Mouse (Mus musculus) midbrain, embryonic 14.5 days (tissue): ENCODE measurements around the gene Aktip. TPM values are rescaled to one million over a fixed set of nuclear protein-coding genes. Genes with fewer than 3 reads are reported as not detected.

Experiments used
- ATAC-seq: fragments of 200-750 bp; cut with Nextera tagmentation; 2 replicates; pipeline ENCODE4 v1.8.0; 2017; ENCODE audit warnings: moderate number of reproducible peaks, moderate library complexity; ENCODE audit not compliant: low FRiP score, low TSS enrichment
- DNase-seq: peaks from one replicate; pipeline ENCODE4 v3.0.0-alpha.2; 2015
- H3K27ac ChIP-seq: fragments of 300-500 bp; sonication (generic); replicated peaks from 2 replicates; pipeline ENCODE4 v1.5.1; 2014; ENCODE audit warnings: mild to moderate bottlenecking, low read depth, low read length, moderate library complexity
- H3K27me3 ChIP-seq: fragments of 300-500 bp; sonication (generic); 2 replicates; pipeline ENCODE4 v1.6.1; 2014; ENCODE audit warnings: low read length, control low read depth, mixed read lengths; ENCODE audit not compliant: control insufficient read depth, insufficient read depth
- H3K36me3 ChIP-seq: fragments of 300-500 bp; sonication (generic); 2 replicates; pipeline ENCODE4 v1.6.1; 2014; ENCODE audit warnings: low read length, control low read depth; ENCODE audit not compliant: control insufficient read depth, insufficient read depth
- H3K4me1 ChIP-seq: fragments of 300-500 bp; sonication (generic); 2 replicates; pipeline ENCODE4 v1.6.1; 2014; ENCODE audit warnings: mild to moderate bottlenecking, antibody characterized with exemption, low read length, control low read depth; ENCODE audit not compliant: control insufficient read depth, insufficient read depth
- H3K4me2 ChIP-seq: fragments of 300-500 bp; sonication (generic); 2 replicates; pipeline ENCODE4 v1.6.1; 2014; ENCODE audit warnings: mild to moderate bottlenecking, low read length, moderate library complexity
- H3K4me3 ChIP-seq: fragments of 300-500 bp; sonication (generic); replicated peaks from 2 replicates; pipeline ENCODE4 v1.5.1; 2014; ENCODE audit warnings: low read depth, low read length
- H3K9ac ChIP-seq: fragments of 300-500 bp; sonication (generic); replicated peaks from 2 replicates; pipeline ENCODE4 v1.6.1; 2014; ENCODE audit warnings: mild to moderate bottlenecking, low read length, moderate library complexity
- H3K9me3 ChIP-seq: fragments of 300-500 bp; sonication (generic); 2 replicates; pipeline ENCODE4 v1.6.1; 2016; ENCODE audit warnings: low read length, control low read depth, mixed read lengths; ENCODE audit not compliant: control insufficient read depth
- WGBS: fragments of 180-500 bp; shearing (Covaris S2); extraction: QIAGEN DNeasy Blood & Tissue Kit; methylation state at CpG from one replicate; pipeline ENCODE4 v1.1.7; 2014; 5-methylcytosine and 5-hydroxymethylcytosine counted together
- polyA plus RNA-seq: library from polyadenylated mRNA; unstranded; fragments of >200 nt; fragmentation: Nextera tagmentation; extraction: Ambion mirVana; gene quantifications from 2 replicates; pipeline ENCODE4 v1.2.1, GENCODE M21; 2014

Gene Aktip
- polyA plus RNA-seq, 1 experiment from 2014 or later = 143 TPM

DNA sequence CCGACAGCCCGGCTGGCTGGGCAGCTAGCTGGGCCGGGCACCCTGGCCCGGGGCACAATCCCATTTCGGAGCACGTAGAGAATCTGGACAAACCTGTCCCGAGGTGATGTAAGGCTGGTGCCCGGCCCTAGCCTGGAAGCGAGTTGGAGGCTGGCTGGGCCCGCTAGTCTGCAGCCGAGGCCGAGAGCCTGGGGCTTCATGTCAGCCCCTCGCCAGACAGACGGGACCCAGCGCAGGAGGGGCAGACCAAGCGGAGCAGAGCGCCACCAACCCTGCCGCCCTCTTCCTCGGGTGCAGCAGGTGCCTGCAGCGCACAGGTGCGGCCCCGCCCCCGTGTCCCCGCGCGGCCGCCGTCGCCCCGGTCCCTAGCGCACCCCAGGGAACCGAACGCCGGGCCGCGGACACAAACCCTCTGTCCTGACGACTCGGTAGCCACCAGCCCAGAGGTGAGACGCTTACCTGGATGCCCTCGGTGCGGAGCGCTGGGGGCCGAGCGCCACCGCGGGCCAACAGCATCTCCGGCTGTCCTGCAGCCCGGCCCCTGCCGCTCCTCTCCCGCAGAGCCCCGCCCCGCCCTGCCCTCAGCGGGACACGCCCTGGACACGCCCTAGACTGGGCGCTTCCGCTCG lies 66.2 kb downstream of the Aktip start:
- DNase-seq = no peak
- H3K27ac ChIP-seq = peak overlapping the region; percentile 83
- peaks cover 23% of the 10 kb centered on the region for H3K36me3 ChIP-seq
- peak overlapping the region; percentile 84 for H3K9ac ChIP-seq
- peaks cover 10% of the 10 kb centered on the region for H3K4me1 ChIP-seq
- under 1% methylated on average over 57 of the region's 58 CpGs for WGBS
- no peaks in the 10 kb centered on the region for H3K9me3 ChIP-seq
- H3K27me3 ChIP-seq = no peaks in the 10 kb centered on the region
- ATAC-seq = peak; percentile 60; the same call in 1 of the 2 replicates
- peak overlapping the region; percentile 87 for H3K4me2 ChIP-seq
- peak overlapping the region; percentile 97 for H3K4me3 ChIP-seq

DNA sequence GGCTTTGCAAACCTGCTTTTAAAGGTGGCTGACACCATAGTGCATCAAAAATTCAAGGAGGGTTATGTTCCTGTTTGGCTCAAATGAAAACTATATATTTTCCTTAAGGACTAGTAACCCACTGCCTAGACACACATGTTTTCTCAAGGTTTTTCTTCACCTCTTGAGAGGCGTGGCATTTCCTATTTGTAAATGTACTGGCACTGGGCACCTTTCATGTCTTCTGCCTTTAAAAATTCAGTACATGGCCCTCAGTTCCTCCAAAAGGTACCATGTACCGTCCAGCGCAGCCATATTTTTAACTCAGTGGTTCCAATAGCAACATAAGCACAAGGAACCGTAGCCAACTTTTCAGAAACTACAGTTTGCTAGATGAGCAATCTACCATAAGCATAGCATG lies 67.0 kb downstream of the Aktip start:
- no peak for DNase-seq
- H3K27me3 ChIP-seq = no peaks in the 10 kb centered on the region
- 86% methylated on average over 4 of the region's 4 CpGs for WGBS
- peaks cover 10% of the 10 kb centered on the region for H3K4me1 ChIP-seq
- H3K27ac ChIP-seq = no peak overlapping the region
- peak overlapping the region; percentile 84 for H3K9ac ChIP-seq
- ATAC-seq = no peak
- no peaks in the 10 kb centered on the region for H3K9me3 ChIP-seq
- peak overlapping the region; percentile 87 for H3K4me2 ChIP-seq
- H3K4me3 ChIP-seq = peak overlapping the region; percentile 97
- peaks cover 31% of the 10 kb centered on the region for H3K36me3 ChIP-seq

DNA sequence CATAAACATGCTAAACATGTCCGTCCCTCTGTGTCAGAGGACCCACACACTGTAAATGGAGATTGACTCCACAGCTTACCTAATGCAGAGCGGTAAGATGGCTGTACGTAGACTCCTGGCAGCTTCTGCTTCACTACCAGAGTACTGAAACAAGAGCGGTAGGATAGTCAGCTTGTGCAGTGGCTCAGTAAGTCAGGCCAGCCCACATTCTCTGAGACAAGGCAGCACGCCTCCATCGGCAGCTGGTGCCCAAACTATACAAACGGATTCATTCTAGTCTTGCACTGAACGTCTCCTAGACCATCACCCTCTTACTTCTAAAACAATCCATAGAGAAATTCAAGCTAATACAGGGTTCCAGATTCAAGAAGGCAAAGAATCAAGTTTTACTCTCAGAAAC lies 73.0 kb downstream of the Aktip start:
- Histone ChIP-seq H3K9ac (no peak overlapping the region), H3K36me3 (peaks cover 88% of the 10 kb centered on the region), H3K9me3 (no peaks in the 10 kb centered on the region), H3K4me3 (no peak overlapping the region), H3K4me2 (no peak overlapping the region), H3K27ac (no peak overlapping the region), H3K27me3 (no peaks in the 10 kb centered on the region), H3K4me1 (no peaks in the 10 kb centered on the region)
- 91% methylated on average over 8 of the region's 8 CpGs for WGBS
- ATAC-seq (no peak), DNase-seq (no peak)

DNA sequence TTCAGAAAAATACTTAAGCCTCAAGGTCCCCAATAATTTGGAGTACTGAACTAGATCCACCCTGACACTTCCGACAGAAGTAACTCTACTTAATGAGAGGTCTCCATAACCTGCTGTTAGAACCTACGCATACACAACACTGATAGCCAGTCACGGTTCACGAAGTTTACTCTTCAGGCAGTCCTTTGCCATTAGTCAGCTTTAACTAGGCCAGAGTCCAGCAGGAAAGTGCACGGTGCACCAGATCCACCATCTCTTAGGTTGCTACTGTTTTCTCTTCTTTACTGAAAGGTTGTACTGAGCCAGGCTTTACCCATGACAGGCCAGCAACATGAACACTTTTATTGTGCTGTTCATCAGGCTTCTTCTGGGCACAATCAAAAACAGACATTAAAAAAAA lies 75.5 kb downstream of the Aktip start:
- H3K36me3 ChIP-seq = peaks cover 96% of the 10 kb centered on the region
- no peak for ATAC-seq
- WGBS = 96% methylated on average over 5 of the region's 5 CpGs

DNA sequence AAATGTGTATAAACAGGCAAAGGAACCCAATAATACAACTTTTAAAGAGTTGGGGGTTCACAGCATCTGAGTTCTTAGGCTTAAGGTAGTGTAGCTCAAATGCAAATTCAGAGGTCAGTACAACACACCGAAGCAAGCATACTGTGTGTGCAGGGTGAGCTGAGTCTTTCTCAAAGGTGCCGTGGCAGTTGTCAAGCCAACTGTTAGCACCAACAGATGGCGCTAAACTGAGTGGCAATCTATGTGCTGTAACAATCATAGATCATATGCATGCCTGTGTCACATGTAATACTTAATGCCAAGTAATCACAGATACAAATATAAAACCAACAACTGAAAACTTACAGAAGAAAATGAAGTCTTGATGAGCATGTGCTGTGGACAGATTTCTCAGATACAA lies 81.6 kb downstream of the Aktip start:
- DNase-seq (peak; percentile 23), ATAC-seq (no peak)
- Histone ChIP-seq H3K4me2 (no peak overlapping the region), H3K27ac (no peak overlapping the region), H3K4me1 (no peaks in the 10 kb centered on the region), H3K27me3 (no peaks in the 10 kb centered on the region), H3K4me3 (no peak overlapping the region), H3K9me3 (no peaks in the 10 kb centered on the region), H3K9ac (no peak overlapping the region), H3K36me3 (peaks cover 88% of the 10 kb centered on the region)
- WGBS = 80% methylated on average over 3 of the region's 3 CpGs

More for the DNA sequence above, 75.5 kb downstream of the Aktip start:
- no peak overlapping the region for H3K4me2 ChIP-seq
- no peak overlapping the region for H3K4me3 ChIP-seq
- H3K4me1 ChIP-seq = no peaks in the 10 kb centered on the region
- H3K27me3 ChIP-seq = no peaks in the 10 kb centered on the region
- H3K27ac ChIP-seq = no peak overlapping the region
- no peak for DNase-seq
- H3K9ac ChIP-seq = no peak overlapping the region
- H3K9me3 ChIP-seq = no peaks in the 10 kb centered on the region

DNA sequence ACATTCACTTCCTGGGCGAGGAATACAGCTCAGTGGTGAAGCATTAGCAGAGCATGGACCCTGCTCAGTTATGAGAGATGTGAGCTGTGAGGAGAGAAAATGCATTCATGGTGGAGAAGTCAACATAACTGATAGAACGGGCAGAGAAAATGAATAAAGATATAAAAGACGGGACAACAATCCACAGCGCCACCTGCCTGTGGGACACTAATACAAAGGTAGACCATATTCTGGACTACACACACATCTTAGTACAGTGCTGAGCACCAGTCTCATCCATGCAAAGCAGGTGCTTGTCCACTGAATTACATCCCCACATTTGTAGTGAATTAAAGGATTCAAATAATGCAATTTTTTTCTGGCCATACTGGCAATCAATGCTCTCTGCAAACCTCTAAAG lies 82.2 kb downstream of the Aktip start:
- Histone ChIP-seq H3K4me3 (no peak overlapping the region), H3K36me3 (peaks cover 87% of the 10 kb centered on the region), H3K4me2 (no peak overlapping the region), H3K27ac (no peak overlapping the region), H3K27me3 (no peaks in the 10 kb centered on the region), H3K9ac (no peak overlapping the region), H3K9me3 (no peaks in the 10 kb centered on the region), H3K4me1 (no peaks in the 10 kb centered on the region)
- WGBS = 93% methylated on average over 4 of the region's 4 CpGs
- DNase-seq (no peak), ATAC-seq (no peak)

DNA sequence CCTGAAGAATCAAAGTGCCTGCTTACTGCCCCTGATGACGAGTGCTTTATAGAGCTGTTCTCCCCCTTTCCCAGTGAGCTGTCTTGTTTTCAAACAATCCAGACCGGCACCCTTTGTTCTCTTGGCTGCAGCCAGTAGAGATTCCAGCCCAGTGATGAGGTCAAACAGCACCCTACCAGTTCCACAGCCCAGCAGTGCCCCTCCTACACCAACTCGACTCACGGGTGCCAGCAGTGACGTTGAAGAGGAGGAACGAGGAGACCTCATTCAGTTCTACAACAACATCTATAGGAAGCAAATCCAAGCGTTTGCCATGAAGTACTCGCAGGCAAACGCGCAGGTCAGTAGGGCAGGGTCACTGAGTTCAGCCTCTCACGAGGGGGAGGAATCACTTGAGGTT lies 84.9 kb downstream of the Aktip start:
- H3K4me1 ChIP-seq = no peaks in the 10 kb centered on the region
- no peak for ATAC-seq
- no peak overlapping the region for H3K4me3 ChIP-seq
- no peaks in the 10 kb centered on the region for H3K9me3 ChIP-seq
- H3K9ac ChIP-seq = no peak overlapping the region
- no peak for DNase-seq
- no peak overlapping the region for H3K27ac ChIP-seq
- WGBS = 83% methylated on average over 11 of the region's 11 CpGs
- H3K4me2 ChIP-seq = no peak overlapping the region
- H3K27me3 ChIP-seq = no peaks in the 10 kb centered on the region
- H3K36me3 ChIP-seq = peaks cover 78% of the 10 kb centered on the region

DNA sequence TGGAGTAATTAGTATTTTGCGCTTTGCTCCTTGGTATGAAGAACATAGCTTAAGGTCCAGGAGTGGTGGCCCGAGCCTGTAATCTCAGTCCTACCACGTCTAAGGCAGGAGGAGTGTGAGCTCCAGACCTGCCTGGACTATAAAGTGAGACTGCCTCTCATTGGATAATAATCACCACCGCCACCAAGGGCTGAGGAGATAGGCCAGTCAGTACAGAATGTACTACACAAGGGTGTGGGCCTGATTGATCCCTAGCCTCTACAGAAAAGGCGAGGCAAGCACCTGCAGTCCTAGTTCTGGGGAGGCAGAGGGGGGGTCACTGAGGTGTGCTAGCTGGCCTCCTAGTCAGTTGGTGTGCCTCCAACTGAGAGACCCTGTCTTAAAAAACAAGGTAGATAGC lies 85.3 kb downstream of the Aktip start:
- Histone ChIP-seq H3K9ac (no peak overlapping the region), H3K4me3 (no peak overlapping the region), H3K27ac (no peak overlapping the region), H3K36me3 (peaks cover 73% of the 10 kb centered on the region), H3K27me3 (no peaks in the 10 kb centered on the region), H3K4me2 (no peak overlapping the region), H3K4me1 (no peaks in the 10 kb centered on the region), H3K9me3 (no peaks in the 10 kb centered on the region)
- ATAC-seq = no peak
- no peak for DNase-seq
- WGBS = 95% methylated on average over 5 of the region's 5 CpGs

DNA sequence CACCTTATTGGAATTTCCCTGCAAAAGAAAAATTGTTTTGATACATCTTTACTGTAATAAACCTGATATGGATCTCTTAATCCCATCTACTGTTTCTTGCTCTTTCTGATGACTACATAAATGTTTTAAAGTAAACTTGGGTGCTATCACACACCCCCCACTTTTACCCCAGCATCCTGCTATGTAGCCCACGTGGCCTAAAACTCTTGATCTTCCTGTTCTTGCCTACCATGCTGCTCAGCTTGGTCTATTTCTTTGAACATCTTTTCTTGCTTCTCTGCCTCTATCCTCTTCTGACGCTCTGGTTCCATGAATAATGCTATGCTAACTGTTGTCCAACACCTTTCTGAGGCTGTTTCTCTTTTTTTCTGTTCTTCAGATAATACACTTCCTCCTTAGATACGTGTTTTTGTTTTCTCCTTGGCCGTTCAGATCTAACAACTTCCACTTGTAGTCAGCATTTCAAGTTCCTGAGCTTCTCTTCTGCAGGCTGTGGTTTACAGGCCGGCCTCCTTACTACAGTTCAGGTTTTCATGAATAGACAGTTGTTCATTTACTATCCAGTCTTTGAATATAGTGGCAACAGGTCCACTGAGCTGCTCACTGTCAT lies 87.8 kb downstream of the Aktip start:
- Histone ChIP-seq H3K9ac (no peak overlapping the region), H3K36me3 (peaks cover 69% of the 10 kb centered on the region), H3K4me1 (no peaks in the 10 kb centered on the region), H3K4me3 (no peak overlapping the region), H3K9me3 (no peaks in the 10 kb centered on the region), H3K27ac (no peak overlapping the region), H3K4me2 (no peak overlapping the region), H3K27me3 (no peaks in the 10 kb centered on the region)
- DNase-seq (no peak), ATAC-seq (no peak)
- 91% methylated on average over 5 of the region's 5 CpGs for WGBS
